Mouse (Mus musculus) spleen, postnatal 4 days (tissue): ENCODE measurements around the gene Hsd3b7.

Source experiments
- DNase-seq, 2 experiments: peaks; one replicate each; pipeline ENCODE4 v3.0.0; 2022; ENCODE audit warnings: low spot score in 2 of 2

Hsd3b7 gene

GRCm38 (mm10) chr7:127800435-127801009 lies at the start of gene Hsd3b7:
TSS of gene Hsd3b7 (plus strand) at chr7:127800604.
- peak; percentile 83 to 93 for DNase-seq

- DNase-seq, result no peak
Measured at GRCm38 (mm10) chr7:127751619-127752018, 48.8 kb upstream of the Hsd3b7 start.

- no peak for DNase-seq
Measured at GRCm38 (mm10) chr7:127752069-127752468, 48.3 kb upstream of the Hsd3b7 start.

GRCm38 (mm10) chr7:127753158-127753557 lies 47.2 kb upstream of the Hsd3b7 start:
- no peak for DNase-seq

- DNase-seq, result no peak
Measured at GRCm38 (mm10) chr7:127753741-127754140, 46.7 kb upstream of the Hsd3b7 start.

GRCm38 (mm10) chr7:127759716-127760115 lies 40.7 kb upstream of the Hsd3b7 start:
- DNase-seq, result no peak

GRCm38 (mm10) chr7:127760478-127760877 lies 39.9 kb upstream of the Hsd3b7 start:
- no peak for DNase-seq

GRCm38 (mm10) chr7:127761026-127761425 lies 39.4 kb upstream of the Hsd3b7 start:
- peak; percentile 74 to 90 for DNase-seq

- no peak for DNase-seq
Measured at GRCm38 (mm10) chr7:127763642-127764041, 36.8 kb upstream of the Hsd3b7 start.

- DNase-seq, result no peak
Measured at GRCm38 (mm10) chr7:127765756-127766155, 34.6 kb upstream of the Hsd3b7 start.

GRCm38 (mm10) chr7:127766851-127767609 lies 33.4 kb upstream of the Hsd3b7 start:
- peak; percentile 83 to 88 for DNase-seq

GRCm38 (mm10) chr7:127767671-127768345 lies 32.6 kb upstream of the Hsd3b7 start:
- peak in 1 of 2 experiments; percentile 70 for DNase-seq

- DNase-seq, result peak; percentile 51 to 74
Measured at GRCm38 (mm10) chr7:127768346-127768996, 31.9 kb upstream of the Hsd3b7 start.

- DNase-seq, result peak; percentile 75 to 79
Measured at GRCm38 (mm10) chr7:127768997-127769593, 31.3 kb upstream of the Hsd3b7 start.

- peak; percentile 84 to 91 for DNase-seq
Measured at GRCm38 (mm10) chr7:127769651-127770038, 30.8 kb upstream of the Hsd3b7 start, which contains the start of gene Orai3. TSS of gene Orai3 (plus strand) at chr7:127769815.

GRCm38 (mm10) chr7:127770039-127770905 lies 30.1 kb upstream of the Hsd3b7 start:
- DNase-seq, result no peak

GRCm38 (mm10) chr7:127771262-127771661 lies 29.1 kb upstream of the Hsd3b7 start:
- DNase-seq, result no peak

GRCm38 (mm10) chr7:127772080-127772479 lies 28.3 kb upstream of the Hsd3b7 start:
- no peak for DNase-seq

GRCm38 (mm10) chr7:127772557-127772956 lies 27.8 kb upstream of the Hsd3b7 start:
- no peak for DNase-seq

- DNase-seq, result peak; percentile 81 to 90
Measured at GRCm38 (mm10) chr7:127773664-127774384, 26.6 kb upstream of the Hsd3b7 start.
